Mouse (Mus musculus): ENCODE measurements around the gene Insc.

- TF ChIP-seq CTCF (IDR thresholded peaks at IDR 0.05; ENCODE audit: borderline replicate concordance, insufficient read depth, low read length), result no peak
- no peak for TF ChIP-seq POLR2A (IDR thresholded peaks at IDR 0.05; ENCODE audit: low read depth, low read length)
Observed at GRCm38 (mm10) chr7:114753471-114753870, 10.0 kb downstream of the Insc start.

Measured in embryonic fibroblast, embryonic 13.5 days (primary cell).